Mouse (Mus musculus) spleen, postnatal 36 days (tissue): ENCODE measurements at regions not wholly inside any gene's neighbourhood (a gene's known extent, or its start where the extent isn't known, plus 50 kb on each side); places are given as distances from the start of the nearest gene placed in this dataset.

Experiments
- DNase-seq, 2 experiments: peaks; one replicate each; pipeline ENCODE4 v3.0.0; 2022; ENCODE audit warnings: low spot score in 2 of 2, mixed read lengths in 1 of 2

DNA sequence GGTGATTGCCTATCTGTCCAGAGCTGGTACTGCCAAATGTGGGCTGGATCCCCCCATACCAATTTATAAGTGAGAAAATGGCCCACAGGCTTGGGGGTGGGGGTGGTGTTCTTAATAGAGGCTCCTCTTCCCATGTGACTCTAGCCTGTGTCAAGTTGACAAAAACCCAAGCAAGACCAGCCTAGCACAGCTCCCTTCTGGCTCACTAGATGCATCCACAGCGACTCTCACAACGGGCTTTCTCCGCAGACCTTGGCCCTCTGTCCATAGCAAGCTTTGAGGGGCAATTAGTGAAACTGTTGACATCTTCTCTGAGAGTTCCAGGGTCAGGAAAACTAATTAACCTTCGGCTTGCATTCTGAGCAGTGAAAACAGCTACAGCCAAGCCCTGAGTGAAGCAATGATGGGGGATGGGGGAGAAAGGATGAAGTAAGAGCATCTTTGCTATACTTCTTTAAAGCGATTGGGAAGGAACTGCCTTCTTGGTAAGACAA, 281.3 kb downstream of the Cdh26 start:
- no peak for DNase-seq

DNA sequence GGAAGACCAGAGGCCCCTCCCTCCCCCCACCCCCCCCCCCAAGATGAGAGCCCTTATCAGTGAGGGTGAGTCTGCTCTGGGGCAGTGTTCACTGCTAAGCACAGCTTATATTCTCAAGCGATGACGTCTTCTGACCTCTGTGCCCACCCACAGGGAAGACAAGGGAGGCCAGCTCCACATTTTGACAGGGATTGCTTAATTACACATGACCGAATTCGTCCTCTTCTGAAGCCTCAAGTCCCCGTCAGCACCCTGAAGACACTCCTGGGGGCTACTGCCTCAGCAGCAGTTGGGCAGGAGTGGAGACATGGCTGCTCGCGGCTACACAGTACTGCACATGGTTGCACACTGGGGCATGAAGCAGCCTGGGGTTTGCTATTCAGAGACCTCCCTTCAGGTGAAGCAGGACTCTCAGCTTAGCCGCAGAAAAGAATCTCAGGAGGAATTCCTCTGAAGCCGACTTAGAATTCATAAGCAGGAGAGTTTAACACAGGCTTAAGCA, 282.1 kb downstream of the Cdh26 start:
- DNase-seq: no peak

DNA sequence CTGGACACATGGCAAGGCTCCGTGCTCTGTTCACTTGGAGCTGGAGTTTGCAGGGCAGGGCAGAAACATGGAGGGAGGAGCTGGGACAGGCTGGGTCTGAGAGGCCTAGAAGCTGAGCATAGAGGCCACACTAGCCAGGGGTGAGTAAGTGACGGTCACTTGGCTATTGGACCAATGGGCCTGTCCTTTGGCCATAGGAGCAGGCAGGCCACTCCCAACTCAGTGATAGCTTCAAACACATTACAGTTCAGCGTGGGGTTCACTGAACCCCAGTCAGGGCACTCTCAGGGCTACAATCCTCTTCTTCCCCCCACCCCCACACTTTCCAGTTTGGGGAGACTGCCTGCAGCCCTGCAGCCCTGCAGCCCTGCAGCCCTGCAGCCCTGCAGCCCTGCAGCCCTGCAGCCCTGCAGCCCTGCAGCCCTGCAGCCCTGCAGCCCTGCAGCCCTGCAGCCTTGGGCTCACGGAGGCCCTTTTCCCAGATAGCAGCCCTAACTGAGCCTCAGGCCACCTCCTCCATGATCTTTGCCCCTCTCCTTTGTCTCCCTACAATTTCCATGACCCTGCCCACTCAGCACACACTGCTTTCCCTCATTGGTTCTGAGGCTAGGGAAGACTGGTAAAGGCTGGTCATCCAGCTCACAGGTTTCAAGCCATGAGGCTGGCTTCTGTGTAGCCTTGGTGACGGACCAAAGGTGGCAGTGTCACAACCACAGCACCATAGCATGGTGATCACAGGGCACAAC, 285.3 kb downstream of the Cdh26 start:
- no peak for DNase-seq

DNA sequence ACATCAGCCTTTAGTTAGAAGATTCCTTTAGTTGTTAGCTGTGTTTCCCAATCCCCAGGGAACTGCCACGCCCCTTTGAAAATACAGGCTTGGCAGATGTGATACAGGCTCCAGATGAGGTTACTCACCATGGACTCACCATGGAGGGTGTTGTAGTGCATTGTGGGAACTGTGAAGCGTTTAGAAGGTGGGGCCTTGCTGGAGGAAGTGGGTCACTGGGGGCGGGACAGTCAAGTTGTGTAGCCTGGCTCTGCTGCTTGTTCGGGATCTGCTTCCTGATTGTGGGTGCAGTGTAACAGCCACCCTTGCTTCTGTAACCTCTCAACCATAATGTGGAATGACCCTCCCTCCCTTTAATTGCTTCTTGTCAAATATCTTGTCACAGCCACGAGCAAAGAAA, 287.7 kb downstream of the Cdh26 start:
- DNase-seq: no peak

DNA sequence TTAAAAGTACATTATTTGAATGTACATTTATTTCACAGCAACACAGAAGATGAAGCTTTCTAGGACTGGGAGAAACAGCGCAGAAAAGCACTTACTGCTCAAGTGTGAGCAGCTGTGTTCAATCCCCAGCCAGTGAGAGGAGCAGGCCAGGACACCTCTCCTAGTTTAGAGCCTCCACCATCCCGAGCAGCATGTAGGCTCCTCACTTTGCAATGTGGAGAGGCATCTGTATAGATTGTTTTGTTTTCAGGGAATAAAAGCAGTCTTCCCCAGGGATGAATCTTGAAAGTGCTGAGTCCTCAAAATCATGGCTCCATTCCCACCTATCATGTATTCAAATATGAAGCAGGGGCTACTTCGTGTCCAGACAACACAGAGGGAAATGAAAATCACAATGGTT, 293.1 kb downstream of the Cdh26 start:
- no peak for DNase-seq

DNA sequence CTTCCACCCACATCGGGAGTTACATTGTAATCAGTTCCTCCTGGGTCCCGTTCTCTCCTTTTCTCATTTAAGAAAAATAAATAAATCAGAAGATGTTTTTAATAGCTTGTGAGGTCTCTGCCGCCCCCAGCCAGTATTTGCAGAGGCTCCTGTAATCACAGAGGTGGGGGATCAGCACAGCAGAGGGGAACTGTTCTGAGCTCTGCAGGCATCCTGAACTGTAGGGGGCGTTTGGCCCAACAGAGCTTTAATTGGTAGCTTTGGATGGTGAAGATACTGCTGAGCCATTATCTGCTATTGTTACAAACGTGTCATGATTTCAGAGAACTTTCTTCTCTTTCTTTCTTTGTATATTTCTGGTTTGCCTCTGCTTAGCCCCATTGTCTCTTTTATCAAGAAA, 293.9 kb downstream of the Cdh26 start:
- no peak for DNase-seq

DNA sequence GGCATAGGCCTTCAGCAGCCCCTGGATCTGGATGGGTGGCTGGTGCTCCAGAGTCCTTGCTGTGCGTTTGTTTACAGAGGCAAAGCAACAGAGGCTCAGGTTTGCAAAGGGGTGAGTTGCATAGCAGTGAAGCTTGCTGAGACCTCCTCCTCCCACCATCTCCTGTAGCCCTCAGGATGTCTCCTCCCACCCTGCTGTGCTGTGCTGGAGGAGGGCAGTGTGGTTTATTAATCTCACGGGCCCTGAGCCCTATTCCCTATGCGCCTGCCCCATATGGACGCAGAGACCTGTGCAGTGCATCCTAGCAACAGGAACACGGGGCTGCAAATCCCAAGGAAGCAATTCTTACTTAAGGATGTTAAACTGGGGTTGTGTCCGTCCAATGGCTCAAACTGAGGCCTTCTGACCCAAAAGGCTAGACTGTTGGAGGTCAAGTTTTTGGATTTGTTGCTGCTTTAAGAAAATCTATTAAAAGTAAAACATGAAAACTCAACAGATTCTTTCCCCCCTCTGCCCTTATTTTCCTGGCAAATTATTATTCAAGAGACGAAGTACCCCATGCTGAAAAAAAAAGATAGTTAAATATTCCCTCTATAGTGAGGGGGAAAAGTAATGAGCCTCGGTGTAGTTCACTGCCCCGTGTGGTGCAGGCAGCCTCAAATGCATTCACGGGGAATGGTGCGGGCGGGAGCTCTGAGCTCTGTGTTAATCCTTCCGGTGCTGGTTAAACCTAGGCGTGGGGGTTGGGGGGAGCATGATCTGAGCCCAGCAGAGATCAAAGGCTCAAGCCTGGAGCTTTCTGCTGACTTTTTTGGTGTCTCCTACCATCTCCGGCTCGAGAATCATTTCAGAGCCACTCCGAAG, 297.8 kb downstream of the Cdh26 start:
- DNase-seq: no peak

DNA sequence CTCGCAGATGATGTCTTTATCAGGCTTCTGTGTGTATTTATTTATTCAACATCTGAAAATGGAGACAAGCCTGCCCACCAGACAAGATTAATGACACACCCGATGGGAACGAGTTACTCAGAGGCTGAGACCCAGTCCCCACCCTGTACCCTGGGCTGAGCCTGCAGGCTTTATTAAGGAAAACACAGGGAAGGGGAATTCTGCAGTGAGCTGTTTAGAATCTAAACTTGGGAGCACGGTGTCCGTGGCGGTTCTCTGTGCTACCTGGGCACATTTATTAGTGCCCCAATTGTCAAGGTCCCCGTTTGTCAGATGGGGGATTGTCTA, 298.4 kb downstream of the Cdh26 start:
- DNase-seq: no peak

DNA sequence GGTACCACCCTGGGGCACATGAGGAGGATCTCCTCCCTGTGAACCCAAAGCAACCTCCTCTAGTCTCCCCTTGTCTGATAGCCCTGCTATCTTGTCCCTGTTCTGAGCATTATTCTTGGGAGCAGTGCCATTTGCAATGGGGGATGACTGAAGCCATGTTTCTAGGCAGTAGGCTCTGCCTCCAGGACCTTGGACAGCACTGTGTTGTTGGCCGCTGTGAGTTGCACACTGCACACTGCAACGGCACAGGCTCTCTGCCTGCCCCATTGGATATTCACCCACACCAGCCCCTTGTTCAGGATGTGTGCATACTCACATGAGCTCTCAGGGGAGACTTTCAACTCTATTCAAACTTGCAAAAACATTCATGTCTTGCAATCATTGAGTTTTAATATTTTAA, 304.8 kb downstream of the Cdh26 start:
- DNase-seq: no peak

DNA sequence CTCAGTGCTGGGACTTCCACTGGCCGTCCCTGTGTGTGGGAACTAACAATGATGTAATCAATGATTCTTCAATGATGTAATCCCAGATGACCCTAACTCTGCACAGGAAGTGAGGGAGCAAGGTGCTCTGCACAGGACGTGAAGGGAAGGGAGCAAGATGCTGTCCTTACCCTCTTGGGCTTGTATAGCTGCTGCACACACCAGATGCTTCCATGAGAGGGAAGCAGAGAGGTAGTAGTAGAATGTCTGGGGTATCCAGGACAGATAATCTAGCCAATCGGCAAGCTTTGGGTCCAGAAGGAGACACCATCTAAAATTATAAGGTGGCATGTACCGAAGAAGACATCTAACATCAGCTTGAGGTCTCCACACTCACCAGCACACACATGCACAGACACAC, 314.3 kb downstream of the Cdh26 start:
- DNase-seq: no peak

DNA sequence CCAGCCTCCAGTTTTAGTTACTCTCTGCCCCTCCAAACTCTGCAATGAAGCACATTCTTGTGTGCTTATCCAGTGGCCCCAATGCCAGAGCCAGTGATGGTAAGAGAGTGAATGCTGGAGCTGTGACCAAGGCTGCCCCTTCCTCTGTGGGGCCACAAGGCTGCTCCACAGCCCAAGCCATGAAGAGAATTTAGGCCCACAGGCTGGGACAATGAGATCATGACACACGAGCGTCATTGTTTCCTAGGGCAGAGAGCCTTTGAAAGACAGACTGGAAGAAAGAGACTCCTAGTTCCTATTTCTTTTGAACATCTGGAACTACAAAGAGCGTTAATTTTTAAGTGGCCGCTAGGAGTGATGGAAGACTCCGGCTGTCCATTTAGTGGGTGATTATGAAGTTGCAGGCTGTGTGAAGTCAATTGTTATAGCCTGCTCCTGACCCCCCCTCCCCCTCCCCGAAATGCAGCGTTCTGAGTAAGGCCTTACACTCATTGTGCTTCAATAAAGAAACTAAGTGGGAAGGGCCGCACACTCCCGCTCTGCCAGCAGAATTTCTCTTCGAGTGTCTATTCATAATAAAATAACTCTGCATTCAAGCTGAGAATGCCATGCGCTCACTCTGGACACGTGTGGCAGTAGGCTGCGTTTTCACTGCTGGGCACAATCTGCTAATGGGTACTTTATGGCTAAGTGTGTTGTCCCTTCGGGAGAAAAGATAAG, 315.1 kb downstream of the Cdh26 start:
- no peak for DNase-seq

DNA sequence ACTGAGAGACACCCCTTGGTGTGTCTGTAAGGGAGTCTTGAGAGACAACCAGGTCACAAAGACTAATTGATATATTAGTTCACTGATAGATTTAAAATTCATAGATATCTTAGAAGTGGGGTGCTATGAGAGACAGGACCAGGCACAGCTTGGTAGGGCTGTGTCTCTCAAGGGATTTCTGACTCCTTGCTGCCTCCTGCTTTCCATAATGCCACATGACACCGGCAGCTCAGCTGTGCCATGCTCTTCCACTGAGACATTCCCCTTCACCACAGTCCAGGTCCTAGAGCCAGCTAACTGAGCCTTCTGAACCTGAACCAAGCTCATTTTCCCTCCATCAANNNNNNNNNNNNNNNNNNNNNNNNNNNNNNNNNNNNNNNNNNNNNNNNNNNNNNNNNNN, 320.9 kb downstream of the Cdh26 start:
- no peak for DNase-seq

DNA sequence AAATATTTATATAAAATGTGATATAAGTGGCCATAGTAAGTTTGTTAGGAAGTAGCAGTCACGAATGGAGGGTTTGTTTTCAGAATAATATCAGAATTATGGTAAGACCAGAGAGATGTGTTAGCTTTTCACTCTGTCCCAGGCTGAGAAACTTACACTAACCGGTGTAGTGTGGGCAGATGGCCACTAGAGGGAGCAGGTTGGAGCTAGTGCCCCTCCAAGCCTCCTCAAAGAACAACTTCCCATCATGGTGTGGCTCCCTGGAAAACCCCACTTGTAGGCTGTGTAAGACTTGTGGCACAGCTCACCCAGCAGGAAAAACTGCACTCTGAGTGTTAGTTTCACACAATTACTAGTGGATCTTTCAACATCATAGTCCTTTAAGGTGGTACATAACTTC, 328.0 kb downstream of the Cdh26 start:
- DNase-seq: peak in 1 of 2 experiments; percentile 6

DNA sequence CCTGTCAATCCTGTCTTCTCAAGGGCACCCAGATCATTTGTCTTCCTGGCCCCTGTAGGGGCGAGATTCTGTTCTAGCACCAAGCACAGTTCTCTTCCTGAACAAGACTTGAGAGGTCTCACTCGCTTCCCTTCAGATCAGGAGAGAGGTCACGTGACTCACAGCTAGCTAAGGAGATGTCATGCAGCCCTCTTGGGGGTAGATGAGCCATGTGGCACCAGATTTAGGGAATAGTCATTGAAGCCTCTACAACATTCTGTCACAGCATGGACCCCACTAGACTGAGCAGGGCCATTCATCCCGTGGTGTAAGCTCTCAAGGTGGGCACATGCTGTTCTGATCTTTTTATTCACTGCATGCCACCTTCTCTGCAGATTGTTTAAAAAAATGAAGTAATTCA, 338.2 kb downstream of the Cdh26 start:
- no peak for DNase-seq

DNA sequence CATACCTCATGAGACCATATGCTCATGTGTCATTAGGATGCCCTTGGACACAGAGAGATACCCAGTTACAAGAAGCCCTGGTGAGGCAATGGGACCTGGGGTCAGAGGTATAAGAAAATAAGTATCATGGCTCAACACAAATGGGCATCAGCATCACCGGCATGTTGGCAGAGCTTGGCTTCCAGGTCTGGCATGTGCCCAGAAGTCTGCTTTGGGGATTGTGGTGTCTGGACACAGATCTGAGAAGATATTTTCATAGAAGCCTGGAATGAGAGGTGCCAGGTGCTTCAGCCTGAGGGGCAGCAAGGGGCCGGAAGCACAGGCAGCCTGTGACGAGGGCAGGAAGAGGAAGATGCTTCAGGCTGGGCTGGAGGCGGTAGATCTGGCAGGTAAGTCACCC, 338.7 kb downstream of the Cdh26 start:
- no peak for DNase-seq

DNA sequence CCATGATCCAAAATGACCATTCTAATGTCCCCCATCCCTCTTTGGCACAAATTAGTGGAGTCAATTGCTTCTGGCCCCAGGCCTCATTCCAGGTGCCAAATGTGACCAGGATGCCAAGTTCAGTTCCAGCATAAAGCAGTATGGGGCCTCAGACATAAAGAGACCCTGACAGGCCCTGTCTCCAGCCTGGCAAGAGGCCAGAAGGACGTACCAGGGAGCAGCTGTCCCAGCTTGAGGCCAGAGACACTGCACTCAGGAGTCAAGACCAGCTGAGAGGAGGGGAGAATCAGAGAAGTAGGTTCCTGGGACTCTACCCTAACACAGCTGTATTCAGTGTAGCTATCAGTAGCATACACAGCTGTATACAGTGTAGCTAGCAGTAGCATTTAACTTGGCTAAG, 341.1 kb downstream of the Cdh26 start:
- no peak for DNase-seq

DNA sequence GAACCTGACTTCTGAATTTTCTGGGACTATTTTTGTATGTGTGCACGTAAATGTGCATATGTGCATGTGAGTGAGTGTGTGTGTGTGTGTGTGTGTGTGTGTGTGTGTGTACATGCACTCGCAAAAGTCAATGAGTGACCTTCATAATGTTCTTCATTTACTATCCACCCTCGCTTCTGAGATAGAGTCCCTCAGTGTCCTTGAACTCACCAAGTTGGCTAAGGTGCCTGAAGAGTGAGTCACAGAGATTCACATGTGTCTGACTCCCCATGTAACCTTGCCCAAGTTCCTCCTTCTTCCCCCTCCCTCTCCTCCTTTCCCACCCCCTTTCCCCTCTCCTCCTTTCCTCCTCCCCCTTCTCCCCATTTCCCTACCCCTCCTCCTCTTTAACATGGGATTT, 341.6 kb downstream of the Cdh26 start:
- DNase-seq: no peak

DNA sequence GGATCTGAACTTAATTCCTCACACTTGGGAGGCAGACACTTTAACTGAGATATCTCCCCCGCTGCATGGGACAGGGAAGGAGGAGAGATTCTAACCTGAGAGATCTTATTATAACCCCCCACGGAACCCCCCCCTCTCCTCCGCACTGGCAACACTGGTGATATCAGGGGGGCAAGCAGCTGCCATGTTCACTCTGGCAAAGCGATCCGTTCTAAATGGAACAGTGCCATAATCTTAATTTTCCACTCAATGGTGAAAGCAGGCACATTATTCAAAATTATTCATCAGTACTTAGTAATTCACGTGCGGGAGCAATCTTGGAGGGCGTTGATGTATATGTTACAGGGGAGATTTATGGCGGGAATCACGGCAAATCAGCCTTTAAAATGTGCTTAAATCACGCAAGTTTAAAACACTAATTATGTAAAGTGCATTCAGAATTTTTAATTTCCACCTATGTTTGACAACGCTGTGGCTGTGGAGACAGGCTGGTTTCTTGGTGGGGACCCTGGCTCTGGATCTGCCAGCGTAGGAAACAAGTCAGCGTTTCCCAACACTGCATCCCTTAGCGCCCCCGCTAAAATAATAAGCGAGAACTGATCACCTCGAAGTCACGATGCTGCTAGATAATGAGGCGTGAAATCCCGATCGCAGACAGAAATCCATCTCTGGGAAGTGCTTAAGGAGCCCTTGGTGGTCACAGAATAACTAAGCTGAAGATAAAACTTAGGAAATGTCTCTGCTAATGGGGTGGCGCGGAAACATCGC, 354.7 kb downstream of the Cdh26 start:
- DNase-seq: no peak

DNA sequence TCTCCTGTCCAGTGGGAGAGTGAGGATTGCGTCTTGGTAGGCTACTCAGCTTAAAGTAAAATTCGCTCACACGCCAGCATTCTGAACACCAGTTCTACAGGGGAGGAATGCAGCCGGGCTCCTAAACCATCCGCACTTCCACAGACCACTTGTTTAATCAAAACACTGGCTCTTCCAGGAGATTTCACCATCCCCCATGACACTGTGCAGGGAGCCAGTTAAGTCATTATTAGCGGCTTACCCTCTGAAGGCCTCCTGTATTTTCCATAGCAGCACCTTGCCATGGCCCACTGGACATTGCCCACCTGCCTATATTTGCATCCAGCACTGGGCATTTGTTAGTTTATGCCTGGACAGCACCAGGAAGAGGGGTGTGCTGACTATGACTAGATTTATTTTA, 355.5 kb downstream of the Cdh26 start:
- no peak for DNase-seq

DNA sequence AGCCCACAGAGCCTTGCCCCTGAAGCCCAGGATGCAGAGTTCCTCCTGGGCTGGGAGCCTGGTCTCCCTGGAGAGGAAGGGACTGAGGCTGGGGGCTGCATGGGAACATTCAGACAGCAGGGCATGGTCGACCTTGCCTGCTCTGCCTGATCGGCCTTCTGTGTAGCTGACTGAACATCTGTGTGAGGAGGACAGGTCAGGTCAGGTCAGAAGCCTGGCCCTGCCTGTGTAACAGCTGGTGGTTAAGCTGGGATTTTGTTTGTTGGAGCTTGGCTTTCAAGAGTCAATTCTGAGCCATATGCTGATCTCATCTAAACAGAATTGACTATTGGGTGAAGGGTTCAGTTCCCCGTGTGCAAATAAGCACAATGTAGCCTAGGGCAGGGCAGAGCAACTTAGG, 365.5 kb downstream of the Cdh26 start:
- DNase-seq: no peak

DNA sequence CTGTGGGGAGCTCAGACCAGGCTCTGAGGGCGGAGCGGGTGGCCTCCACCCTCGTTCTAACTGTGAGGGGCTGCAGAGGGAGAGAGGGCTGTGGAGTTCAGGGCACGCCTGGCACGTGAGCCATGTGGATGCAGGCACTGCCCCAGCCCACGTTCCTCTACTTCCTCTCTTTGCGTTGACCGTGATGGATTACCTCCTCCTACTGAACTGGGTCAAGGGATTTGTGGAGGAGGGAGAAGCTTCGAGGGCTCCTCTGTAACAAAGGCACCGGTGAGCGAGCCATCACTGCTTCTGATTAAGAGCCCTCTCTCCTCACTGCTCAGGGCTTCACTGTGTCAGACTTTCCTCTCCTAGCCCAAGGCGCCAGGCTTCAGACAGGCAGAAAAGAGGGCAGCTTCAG, 371.1 kb downstream of the Cdh26 start:
- DNase-seq: no peak

DNA sequence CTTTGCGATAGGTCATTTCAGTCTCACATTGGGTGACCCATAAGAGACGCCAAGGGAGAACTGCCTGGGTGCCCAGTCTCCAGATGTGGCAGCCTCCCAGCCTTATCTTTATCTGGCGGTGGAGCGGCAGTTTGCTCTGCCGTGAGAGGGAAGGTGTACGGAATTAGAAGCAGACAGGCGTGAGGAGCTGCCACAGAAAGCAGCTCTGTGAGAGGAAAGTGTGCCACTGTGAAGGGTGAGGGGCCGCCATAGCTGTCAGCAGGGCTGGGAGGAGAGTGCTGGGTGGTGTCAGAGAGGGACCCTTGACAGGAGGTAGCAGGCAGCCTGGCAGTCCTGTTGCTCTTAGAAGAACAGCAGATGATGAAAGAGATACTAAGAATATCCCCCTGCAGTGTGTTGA, 375.0 kb downstream of the Cdh26 start:
- DNase-seq: no peak
